ENCODE assay signal across 8 mouse cellular contexts in genomic region chr11:102411704-102412103, GRCm38 (mm10). TPM values are rescaled to one million over a fixed set of nuclear protein-coding genes. Genes with fewer than 3 reads are reported as not detected.
DNase-seq lines count a peak whose midpoint lies in the region; ATAC-seq and TF ChIP-seq lines count a peak whose summit lies in the region.

No protein-coding gene starts in this region.

- H3K27me3 ChIP-seq in midbrain, embryonic 10.5 days (ENCODE audit: low read depth, poor library complexity, severe bottlenecking) = no peaks in the 10 kb centered on the region
- H3K27me3 ChIP-seq in midbrain, embryonic 15.5 days (replicated peaks) = no peaks in the 10 kb centered on the region
- no peaks in the 10 kb centered on the region for H3K27me3 ChIP-seq in cerebellum, adult 2 months (ENCODE audit: control insufficient read depth, insufficient read depth, low read length)
- H3K27me3 ChIP-seq in liver, embryonic 13.5 days = peaks cover 13% of the 10 kb centered on the region

- H3K36me3 ChIP-seq in midbrain, embryonic 10.5 days = no peaks in the 10 kb centered on the region
- H3K36me3 ChIP-seq in midbrain, embryonic 15.5 days (replicated peaks) = no peaks in the 10 kb centered on the region
- H3K36me3 ChIP-seq in liver, embryonic 13.5 days = no peaks in the 10 kb centered on the region

- TF ChIP-seq CTCF in cerebellum, adult 2 months (IDR thresholded peaks at IDR 0.05; ENCODE audit: borderline replicate concordance, insufficient read depth, low read depth, low read length) = peak; percentile 97

- H3K27ac ChIP-seq in midbrain, embryonic 10.5 days (replicated peaks) = no peak overlapping the region
- H3K27ac ChIP-seq in midbrain, embryonic 15.5 days = no peak overlapping the region
- H3K27ac ChIP-seq in cerebellum, adult 2 months (ENCODE audit: insufficient read depth, low read length) = no peak overlapping the region
- H3K27ac ChIP-seq in liver, embryonic 13.5 days = peak overlapping the region; percentile 59

- no peak for TF ChIP-seq POLR2A in cerebellum, adult 2 months (IDR thresholded peaks at IDR 0.05; ENCODE audit: borderline replicate concordance, insufficient read depth, low read length)

- H3K9me3 ChIP-seq in midbrain, embryonic 10.5 days (replicated peaks) = no peaks in the 10 kb centered on the region
- no peaks in the 10 kb centered on the region for H3K9me3 ChIP-seq in midbrain, embryonic 15.5 days
- H3K9me3 ChIP-seq in liver, embryonic 13.5 days (replicated peaks) = no peaks in the 10 kb centered on the region

- no peak overlapping the region for H3K9ac ChIP-seq in midbrain, embryonic 15.5 days
- H3K9ac ChIP-seq in liver, embryonic 13.5 days = peak overlapping the region; percentile 47

- H3K4me3 ChIP-seq in midbrain, embryonic 10.5 days = 0 out of 2 replicates have a peak overlapping the region, but pooled peaks have one; percentile 1
- H3K4me3 ChIP-seq in midbrain, embryonic 15.5 days = no peak overlapping the region
- no peak overlapping the region for H3K4me3 ChIP-seq in cerebellum, adult 2 months (replicated peaks; ENCODE audit: insufficient read depth, low read depth, low read length)
- no peak overlapping the region for H3K4me3 ChIP-seq in liver, embryonic 13.5 days (replicated peaks)

- no peak for ATAC-seq in midbrain, embryonic 15.5 days (replicated peaks)
- no peak for ATAC-seq in liver, embryonic 13.5 days (ENCODE audit: low read depth)

- 11% methylated on average over 11 of the region's 11 CpGs for WGBS in midbrain, embryonic 10.5 days
- WGBS in midbrain, embryonic 15.5 days = 6% methylated on average over 11 of the region's 11 CpGs
- WGBS in cerebellum, adult 2 months = 2% methylated on average over 11 of the region's 11 CpGs
- WGBS in liver, embryonic 13.5 days (ENCODE audit: insufficient replicate concordance) = 6% methylated on average over 11 of the region's 11 CpGs

- H3K4me2 ChIP-seq in midbrain, embryonic 15.5 days = no peak overlapping the region
- H3K4me2 ChIP-seq in liver, embryonic 13.5 days = peak overlapping the region; percentile 16

- peak; percentile 89 for DNase-seq in midbrain, embryonic 10.5 days (ENCODE audit: low spot score)
- peak; percentile 88 to 92 for DNase-seq in cerebellum, adult 2 months
- peak; percentile 90 for DNase-seq in gastrocnemius, adult 8-10 months (ENCODE audit: low spot score in 2 of 2)
- peak; percentile 96 for DNase-seq in kidney, postnatal 14 days
- peak; percentile 83 for DNase-seq in liver, embryonic 13.5 days
- peak; percentile 87 for DNase-seq in ovary, postnatal 36 days (ENCODE audit: low spot score)
- peak; percentile 88 for DNase-seq in thymus, postnatal 14 days

- peaks cover 26% of the 10 kb centered on the region for H3K4me1 ChIP-seq in midbrain, embryonic 10.5 days
- peaks cover 17% of the 10 kb centered on the region for H3K4me1 ChIP-seq in midbrain, embryonic 15.5 days
- no peaks in the 10 kb centered on the region for H3K4me1 ChIP-seq in cerebellum, adult 2 months (ENCODE audit: control insufficient read depth, insufficient read depth, low read length)
- peaks cover 32% of the 10 kb centered on the region for H3K4me1 ChIP-seq in liver, embryonic 13.5 days (replicated peaks)

RNA-seq across cellular contexts. Expression of gene Slc25a39, which starts 4.0 kb away (rescaled TPM):
- 234 and 249 TPM in 2 replicates for polyA plus RNA-seq in midbrain, embryonic 10.5 days (2016; fragmentation: Nextera tagmentation; extraction: Ambion mirVana)
- polyA plus RNA-seq in midbrain, embryonic 15.5 days (2015; fragmentation: Nextera tagmentation; extraction: Ambion mirVana) = 146 and 168 TPM in 2 replicates
- polyA plus RNA-seq in cerebellum, adult 2 months (2012; rRNA removed) = 124 and 126 TPM in 2 replicates
- total RNA-seq in gastrocnemius, adult 8-10 months (2022) = 10 to 100 TPM; 61.2 to 72.2 (median 66.7) TPM
- 388 and 390 TPM in 2 replicates for polyA plus RNA-seq in liver, embryonic 13.5 days (2015; fragmentation: Nextera tagmentation; extraction: Ambion mirVana)

RNA-seq across cellular contexts. Expression of gene Grn, which starts 18.4 kb away (rescaled TPM):
- polyA plus RNA-seq in midbrain, embryonic 10.5 days (2016; fragmentation: Nextera tagmentation; extraction: Ambion mirVana) = 63.5 and 77.1 TPM in 2 replicates
- polyA plus RNA-seq in midbrain, embryonic 15.5 days (2015; fragmentation: Nextera tagmentation; extraction: Ambion mirVana) = 75.2 and 82.0 TPM in 2 replicates
- polyA plus RNA-seq in cerebellum, adult 2 months (2012; rRNA removed) = 58.4 TPM in 2 replicates
- 10 to 100 TPM; 12.2 to 21.8 (median 17.0) TPM for total RNA-seq in gastrocnemius, adult 8-10 months (2022)
- polyA plus RNA-seq in liver, embryonic 13.5 days (2015; fragmentation: Nextera tagmentation; extraction: Ambion mirVana) = 59.5 and 63.3 TPM in 2 replicates

RNA-seq across cellular contexts. Expression of gene Rundc3a, which starts 18.5 kb away (rescaled TPM):
- polyA plus RNA-seq in midbrain, embryonic 10.5 days (2016; fragmentation: Nextera tagmentation; extraction: Ambion mirVana) = 21.5 and 40.7 TPM in 2 replicates
- polyA plus RNA-seq in midbrain, embryonic 15.5 days (2015; fragmentation: Nextera tagmentation; extraction: Ambion mirVana) = 160 and 165 TPM in 2 replicates
- polyA plus RNA-seq in cerebellum, adult 2 months (2012; rRNA removed) = 446 and 460 TPM in 2 replicates
- total RNA-seq in gastrocnemius, adult 8-10 months (2022) = under 1 TPM in 1 of 4 experiments, not detected in 3; 0.21 TPM
- polyA plus RNA-seq in liver, embryonic 13.5 days (2015; fragmentation: Nextera tagmentation; extraction: Ambion mirVana) = 1.5 and 1.7 TPM in 2 replicates

RNA-seq across cellular contexts. Expression of gene Fam171a2, which starts 35.8 kb away (rescaled TPM):
- polyA plus RNA-seq in midbrain, embryonic 10.5 days (2016; fragmentation: Nextera tagmentation; extraction: Ambion mirVana) = 3.0 and 4.0 TPM in 2 replicates
- polyA plus RNA-seq in midbrain, embryonic 15.5 days (2015; fragmentation: Nextera tagmentation; extraction: Ambion mirVana) = 28.7 and 36.4 TPM in 2 replicates
- 57.8 and 60.3 TPM in 2 replicates for polyA plus RNA-seq in cerebellum, adult 2 months (2012; rRNA removed)
- 1 to 10 TPM in 3 of 4 experiments, under 1 TPM in 1; 0.97 to 1.5 (median 1.2) TPM for total RNA-seq in gastrocnemius, adult 8-10 months (2022)
- 0.25 and 0.41 TPM in 2 replicates for polyA plus RNA-seq in liver, embryonic 13.5 days (2015; fragmentation: Nextera tagmentation; extraction: Ambion mirVana)

RNA-seq across cellular contexts. Expression of gene Slc4a1, which starts 45.7 kb away (rescaled TPM):
- 33.8 and 33.9 TPM in 2 replicates for polyA plus RNA-seq in midbrain, embryonic 10.5 days (2016; fragmentation: Nextera tagmentation; extraction: Ambion mirVana)
- 2.9 and 3.8 TPM in 2 replicates for polyA plus RNA-seq in midbrain, embryonic 15.5 days (2015; fragmentation: Nextera tagmentation; extraction: Ambion mirVana)
- 0.72 and 0.90 TPM in 2 replicates for polyA plus RNA-seq in cerebellum, adult 2 months (2012; rRNA removed)
- 1 to 10 TPM in 1 of 4 experiments, not detected in 3; 1.0 TPM for total RNA-seq in gastrocnemius, adult 8-10 months (2022)
- polyA plus RNA-seq in liver, embryonic 13.5 days (2015; fragmentation: Nextera tagmentation; extraction: Ambion mirVana) = 734 and 914 TPM in 2 replicates
